Mouse (Mus musculus) stomach, postnatal 0 days (tissue): Measurements from ENCODE around the gene Gsg1l.

ENCODE experiments used
- CTCF ChIP-seq: IDR thresholded peaks from 2 replicates; pipeline ENCODE4 v1.5.1; 2016; ENCODE audit warnings: antibody characterized with exemption, low read depth, mild to moderate bottlenecking, moderate library complexity
- EP300 ChIP-seq: optimal IDR thresholded peaks from 2 replicates; pipeline ENCODE3; 2016; ENCODE audit warnings: antibody characterized with exemption

DNA sequence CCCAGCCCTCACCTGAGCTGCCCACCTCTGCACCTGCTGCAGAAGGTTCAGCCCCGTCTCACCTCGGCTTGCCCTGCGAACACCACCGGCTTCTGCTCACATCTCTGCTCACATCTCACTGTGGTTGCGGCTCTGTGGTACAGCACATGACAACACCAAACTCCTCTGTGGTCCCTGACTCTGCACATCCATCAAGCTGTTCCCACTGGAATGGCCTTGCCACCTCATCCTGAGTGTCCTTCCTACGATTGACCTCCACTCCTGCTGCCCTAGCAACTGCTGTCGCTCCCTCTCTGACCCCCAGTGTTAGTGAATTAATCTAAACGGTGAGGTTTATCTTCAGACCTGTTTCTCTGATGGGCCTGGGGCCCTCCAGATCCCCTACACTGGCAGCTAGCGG, 2.9 kb upstream of the Gsg1l start:
- no peak for TF ChIP-seq CTCF
- no peak for TF ChIP-seq EP300
